Mouse (Mus musculus) C2C12 (cell line): ENCODE results near the gene Bpifa1.

Source experiments
- CEBPB ChIP-seq: IDR thresholded peaks from one replicate; pipeline ENCODE4 v1.6.1; 2011; ENCODE audit warnings: low read depth, mild to moderate bottlenecking, control low read depth, moderate library complexity
- CTCF ChIP-seq: IDR thresholded peaks from one replicate; pipeline ENCODE4 v1.5.1; 2011; ENCODE audit not compliant: control insufficient read depth, insufficient read depth, insufficient read length
- FOSL1 ChIP-seq: IDR thresholded peaks from one replicate; pipeline ENCODE4 v1.8.0; 2011; ENCODE audit warnings: mild to moderate bottlenecking, low read length; ENCODE audit not compliant: poor library complexity, insufficient read depth, severe bottlenecking
- MAX ChIP-seq: IDR thresholded peaks from one replicate; pipeline ENCODE4 v1.6.1; 2011; ENCODE audit warnings: mild to moderate bottlenecking, control low read depth
- MYOD1 ChIP-seq: IDR thresholded peaks from one replicate; pipeline ENCODE4 v1.6.1; 2011; ENCODE audit warnings: low read depth; ENCODE audit not compliant: control insufficient read depth, insufficient read length
- MYOG ChIP-seq: IDR thresholded peaks from one replicate; pipeline ENCODE4 v1.6.1; 2011; ENCODE audit not compliant: control insufficient read depth, insufficient read length; ENCODE audit errors: extremely low read depth
- USF1 ChIP-seq: IDR thresholded peaks from one replicate; pipeline ENCODE4 v1.6.1; 2011; ENCODE audit warnings: low read depth, mild to moderate bottlenecking, control low read depth, moderate library complexity

DNA sequence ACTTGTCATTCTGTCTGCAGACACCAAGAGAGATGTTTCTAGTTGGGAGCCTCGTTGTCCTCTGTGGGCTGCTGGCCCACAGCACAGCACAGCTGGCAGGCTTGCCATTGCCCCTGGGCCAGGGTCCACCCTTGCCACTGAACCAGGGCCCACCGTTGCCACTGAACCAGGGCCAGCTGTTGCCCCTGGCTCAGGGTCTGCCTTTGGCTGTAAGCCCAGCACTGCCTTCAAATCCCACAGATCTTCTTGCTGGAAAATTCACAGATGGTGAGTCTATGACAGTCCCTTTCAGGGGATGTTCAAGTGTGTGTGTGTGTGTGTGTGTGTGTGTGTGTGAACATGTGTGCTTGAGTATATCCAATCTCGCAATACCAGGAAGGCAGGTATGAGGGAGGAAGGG is 1.1 kb downstream of the Bpifa1 start:
- no peak for TF ChIP-seq MAX
- no peak for TF ChIP-seq CTCF
- no peak for TF ChIP-seq USF1
- no peak for TF ChIP-seq MYOG
- no peak for TF ChIP-seq MYOD1
- TF ChIP-seq CEBPB: no peak
- TF ChIP-seq FOSL1: no peak
